ENCODE assay signal across 28 mouse cellular contexts in the genomic region with DNA sequence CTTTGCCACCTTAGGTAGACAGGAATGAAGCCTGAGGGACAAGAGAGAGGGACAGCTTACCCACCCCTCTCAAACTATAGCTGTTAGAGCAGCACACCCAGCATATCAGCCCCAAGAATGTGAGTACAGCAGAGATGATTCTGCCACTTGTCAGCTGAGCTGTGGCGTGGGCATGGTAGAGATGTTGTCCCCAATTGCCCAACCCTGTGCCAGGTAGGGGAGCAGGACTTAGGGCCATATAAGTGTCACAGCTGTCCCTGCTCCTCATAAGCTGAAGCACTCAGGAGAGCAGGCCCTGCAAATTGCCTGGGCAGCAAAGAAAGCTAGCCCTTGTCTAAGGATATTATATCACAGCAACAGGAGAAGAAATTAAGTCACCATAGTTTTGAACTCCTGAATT. TPM values are rescaled to one million over a fixed set of nuclear protein-coding genes. Genes with fewer than 3 reads are reported as not detected.
"Had no signal": no experiment of that assay in that cellular context is flagged by ENCODE, and none has a peak within 500 bp of the region (broad histone marks: within the 10 kb centered on the region; RNA-seq: fewer than 3 reads in every experiment).

No protein-coding gene starts in this region.

RNA-seq across cellular contexts. Expression of a gene that starts 30.7 kb away (rescaled TPM):
- polyA plus RNA-seq: limb, embryonic 10.5 days; limb, embryonic 11.5 days; limb, embryonic 12.5 days; limb, embryonic 13.5 days; limb, embryonic 14.5 days; limb, embryonic 15.5 days; liver, adult 2 months; liver, embryonic 11.5 days; liver, embryonic 12.5 days; liver, embryonic 13.5 days; liver, embryonic 14.5 days; liver, embryonic 15.5 days; liver, embryonic 16.5 days; lung, adult 2 months; lung, embryonic 14.5 days; lung, embryonic 15.5 days; lung, embryonic 16.5 days; lung, postnatal 0 days; macrophage; midbrain, embryonic 10.5 days; midbrain, embryonic 11.5 days; midbrain, embryonic 12.5 days; midbrain, embryonic 13.5 days; midbrain, embryonic 14.5 days; midbrain, embryonic 15.5 days; midbrain, embryonic 16.5 days; midbrain, postnatal 0 days; myocyte had no signal

RNA-seq across cellular contexts. Expression of a gene that starts 35.4 kb away (rescaled TPM):
- polyA plus RNA-seq: limb, embryonic 10.5 days; limb, embryonic 11.5 days; limb, embryonic 12.5 days; limb, embryonic 13.5 days; limb, embryonic 14.5 days; limb, embryonic 15.5 days; liver, adult 2 months; liver, embryonic 11.5 days; liver, embryonic 12.5 days; liver, embryonic 13.5 days; liver, embryonic 14.5 days; liver, embryonic 15.5 days; liver, embryonic 16.5 days; lung, adult 2 months; lung, embryonic 14.5 days; lung, embryonic 15.5 days; lung, embryonic 16.5 days; lung, postnatal 0 days; macrophage; midbrain, embryonic 10.5 days; midbrain, embryonic 11.5 days; midbrain, embryonic 12.5 days; midbrain, embryonic 13.5 days; midbrain, embryonic 14.5 days; midbrain, embryonic 15.5 days; midbrain, postnatal 0 days; myocyte had no signal

RNA-seq across cellular contexts. Expression of a gene that starts 48.3 kb away (rescaled TPM):
- polyA plus RNA-seq: limb, embryonic 10.5 days; limb, embryonic 11.5 days; limb, embryonic 12.5 days; limb, embryonic 13.5 days; limb, embryonic 14.5 days; limb, embryonic 15.5 days; liver, adult 2 months; liver, embryonic 11.5 days; liver, embryonic 12.5 days; liver, embryonic 13.5 days; liver, embryonic 14.5 days; liver, embryonic 15.5 days; liver, embryonic 16.5 days; lung, adult 2 months; lung, embryonic 14.5 days; lung, embryonic 15.5 days; lung, embryonic 16.5 days; lung, postnatal 0 days; macrophage; midbrain, embryonic 10.5 days; midbrain, embryonic 11.5 days; midbrain, embryonic 12.5 days; midbrain, embryonic 13.5 days; midbrain, embryonic 14.5 days; midbrain, embryonic 15.5 days; midbrain, embryonic 16.5 days; midbrain, postnatal 0 days; myocyte had no signal
